Mouse (Mus musculus): ENCODE data around the gene Nags.
"Not testable (repeated sequence)": the region's sequence is repeated elsewhere in the genome, so short reads cannot be mapped to it uniquely, and the experiment has no call there.

Nags gene

GRCm38 (mm10) chr11:102156039-102156785, 10.9 kb downstream of the Nags start, which contains the start of gene Tmem101:
Gene Tmem101 (minus strand): TSS chr11:102156404.
- peak; percentile 61 for DNase-seq (ENCODE audit: extremely low read depth, low read depth, low spot score)

GRCm38 (mm10) chr11:102156786-102157089, 11.4 kb downstream of the Nags start:
- no peak for DNase-seq (ENCODE audit: extremely low read depth, low read depth, low spot score)

GRCm38 (mm10) chr11:102158024-102158423, 12.7 kb downstream of the Nags start:
- not testable (repeated sequence) for DNase-seq (ENCODE audit: extremely low read depth, low read depth, low spot score)

- DNase-seq (ENCODE audit: extremely low read depth, low read depth, low spot score): peak; percentile 73
Measured at GRCm38 (mm10) chr11:102159781-102160180, 14.5 kb downstream of the Nags start.

GRCm38 (mm10) chr11:102165971-102166722, 20.8 kb downstream of the Nags start:
- DNase-seq (ENCODE audit: extremely low read depth, low read depth, low spot score): no peak

GRCm38 (mm10) chr11:102167539-102167938, 22.2 kb downstream of the Nags start:
- DNase-seq (ENCODE audit: extremely low read depth, low read depth, low spot score): no peak

GRCm38 (mm10) chr11:102168689-102169088, 23.4 kb downstream of the Nags start:
- no peak for DNase-seq (ENCODE audit: extremely low read depth, low read depth, low spot score)

- no peak for DNase-seq (ENCODE audit: extremely low read depth, low read depth, low spot score)
Measured at GRCm38 (mm10) chr11:102179836-102180235, 34.5 kb downstream of the Nags start.

- DNase-seq (ENCODE audit: extremely low read depth, low read depth, low spot score): no peak
Measured at GRCm38 (mm10) chr11:102184253-102184645, 38.9 kb downstream of the Nags start.

GRCm38 (mm10) chr11:102184646-102185495, 39.6 kb downstream of the Nags start, which contains the start of gene Lsm12:
Gene Lsm12 (minus strand): TSS chr11:102185296.
- no peak for DNase-seq (ENCODE audit: extremely low read depth, low read depth, low spot score)

- no peak for DNase-seq (ENCODE audit: extremely low read depth, low read depth, low spot score)
Measured at GRCm38 (mm10) chr11:102185677-102186076, 40.4 kb downstream of the Nags start.

GRCm38 (mm10) chr11:102186235-102186634, 40.9 kb downstream of the Nags start:
- DNase-seq (ENCODE audit: extremely low read depth, low read depth, low spot score): no peak

GRCm38 (mm10) chr11:102188980-102189379, 43.7 kb downstream of the Nags start:
- no peak for DNase-seq (ENCODE audit: extremely low read depth, low read depth, low spot score)

- no peak for DNase-seq (ENCODE audit: extremely low read depth, low read depth, low spot score)
Measured at GRCm38 (mm10) chr11:102189461-102190436, 44.4 kb downstream of the Nags start, which contains the start of gene G6pc3. Gene G6pc3 (plus strand): TSS chr11:102189620.

GRCm38 (mm10) chr11:102190848-102191247, 45.5 kb downstream of the Nags start:
- DNase-seq (ENCODE audit: extremely low read depth, low read depth, low spot score): no peak

- DNase-seq (ENCODE audit: extremely low read depth, low read depth, low spot score): no peak
Measured at GRCm38 (mm10) chr11:102193657-102194440, 48.5 kb downstream of the Nags start.

GRCm38 (mm10) chr11:102196018-102196797, 50.9 kb downstream of the Nags start:
- DNase-seq (ENCODE audit: extremely low read depth, low read depth, low spot score): no peak

GRCm38 (mm10) chr11:102198245-102198644, 52.9 kb downstream of the Nags start:
- DNase-seq (ENCODE audit: extremely low read depth, low read depth, low spot score): no peak
